Mouse (Mus musculus) C3H10T1/2 (cell line): ENCODE results near the gene Gm7030. TPM values are rescaled to one million over a fixed set of nuclear protein-coding genes. Genes with fewer than 3 reads are reported as not detected.

ENCODE experiments used
- polyA plus RNA-seq, 2 experiments: library from polyadenylated mRNA; unstranded; fragments of >200 nt; fragmentation: generic; extraction: Trizol; gene quantifications; one replicate each; pipeline ENCODE4 v1.2.1; 2012; ENCODE audit warnings: missing spikeins in 2 of 2

Gm7030 gene
- polyA plus RNA-seq = not detected

DNA sequence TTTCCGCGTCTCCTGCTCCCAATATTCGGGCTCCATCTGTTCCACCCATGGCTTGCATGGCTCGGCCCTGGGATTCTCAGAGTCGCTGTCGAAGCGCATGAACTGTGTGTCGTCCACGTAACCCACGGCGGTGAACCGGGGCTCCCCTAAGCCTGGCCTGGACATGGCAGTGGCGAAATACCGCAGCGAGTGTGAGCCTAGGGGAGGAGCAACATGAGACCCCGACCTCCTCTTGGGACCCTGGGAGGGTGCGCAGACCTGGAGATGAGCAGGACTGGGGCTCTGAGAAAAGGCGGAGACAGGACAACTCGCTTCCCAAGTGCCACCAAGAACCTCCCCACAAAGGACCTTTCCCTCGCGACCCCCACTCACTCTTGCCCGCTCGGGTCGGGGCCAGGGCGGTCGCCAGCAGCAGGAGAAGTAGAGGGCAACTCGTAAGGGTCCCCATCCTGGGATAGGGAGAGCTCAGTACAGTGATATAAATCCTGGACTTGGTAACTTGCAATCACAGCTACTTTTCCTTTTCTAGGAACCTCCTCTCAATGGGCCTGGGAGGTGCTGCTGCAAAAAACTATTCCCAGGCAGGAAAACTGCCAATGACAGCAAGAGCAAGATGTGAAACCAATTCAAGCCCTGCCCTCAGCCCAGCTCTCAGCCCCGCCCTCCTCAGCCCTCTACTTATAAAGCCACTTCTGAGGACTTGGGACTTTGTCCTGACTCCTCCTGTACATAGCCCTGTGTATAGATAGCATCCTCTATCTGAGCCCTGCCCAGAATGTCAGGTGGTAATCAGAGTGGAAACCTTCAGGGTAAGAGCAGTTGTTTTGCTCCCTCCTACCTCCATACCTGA lies at the start of gene Gm7030:
Gene Gm7030, minus strand, starts transcription at position 458 of the 850 bp plus-strand sequence.

GRCm38 (mm10) chr17:36168039-36168652 lies 38.9 kb upstream of the Gm7030 start, which contains the start of gene Gm8909:
Gene Gm8909, minus strand, starts transcription at chr17:36168537.

DNA sequence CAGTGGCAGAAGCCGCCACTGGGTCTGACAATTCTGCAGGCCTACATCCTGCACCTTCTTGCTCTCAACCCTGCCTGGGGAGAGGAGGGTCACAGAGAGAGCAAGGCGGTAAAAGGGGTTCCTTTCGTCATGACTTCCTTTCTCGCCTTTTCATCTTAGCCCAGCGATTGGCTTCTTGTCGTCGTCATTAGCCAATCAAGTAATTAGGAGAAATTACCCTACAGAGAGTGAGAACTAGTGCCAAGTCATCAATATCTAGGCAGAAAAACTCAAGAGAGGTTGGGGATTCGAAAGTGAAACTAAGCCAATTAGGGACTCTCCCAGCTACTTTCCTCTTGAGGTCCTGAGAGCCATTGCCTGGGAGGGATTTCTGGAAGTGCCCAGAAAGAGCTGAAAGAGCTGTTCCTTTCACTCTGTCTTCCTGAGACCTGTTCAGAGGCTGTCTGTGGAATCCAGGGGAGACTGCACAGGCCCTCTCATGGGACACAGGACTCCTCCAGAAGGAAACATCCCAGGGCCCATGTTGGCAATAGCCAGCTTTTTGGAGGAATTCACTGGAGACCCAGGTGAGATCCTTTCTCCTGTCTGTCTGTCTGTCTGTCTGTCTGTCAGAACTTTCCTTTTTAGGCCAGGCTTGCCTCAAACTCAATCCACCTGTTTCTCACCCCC lies 7.7 kb downstream of the Gm7030 start, which contains the start of gene Gm19684:
Gene Gm19684, plus strand, starts transcription at position 327 of the 669 bp plus-strand sequence.

Other genes starting within 250 kb of the Gm7030 start
- gene Dhx16, start 249.6 kb downstream of the Gm7030 start, polyA plus RNA-seq = 10 to 100 TPM; 47.9 to 54.5 TPM
- 10 to 100 TPM; 23.3 to 41.8 TPM for gene 2310061I04Rik, start 232.0 kb downstream of the Gm7030 start, polyA plus RNA-seq
- 10 to 100 TPM in 1 of 2 experiments, 1 to 10 TPM in 1; 8.0 to 45.3 TPM for gene Atat1, start 219.3 kb downstream of the Gm7030 start, polyA plus RNA-seq
- 100 to 1,000 TPM in 1 of 2 experiments, 10 to 100 TPM in 1; 55.9 to 163 TPM for gene Mrps18b, start 213.0 kb downstream of the Gm7030 start, polyA plus RNA-seq
- gene Ppp1r10, start 213.0 kb downstream of the Gm7030 start, polyA plus RNA-seq = 10 to 100 TPM; 10.4 to 31.4 TPM
- gene Abcf1, start 159.7 kb downstream of the Gm7030 start, polyA plus RNA-seq = 10 to 100 TPM; 65.7 to 99.3 TPM
- 100 to 1,000 TPM in 1 of 2 experiments, 10 to 100 TPM in 1; 64.4 to 105 TPM for gene Gnl1, start 149.6 kb downstream of the Gm7030 start, polyA plus RNA-seq
- gene Prr3, start 149.2 kb downstream of the Gm7030 start, polyA plus RNA-seq = 10 to 100 TPM in 1 of 2 experiments, 1 to 10 TPM in 1; 8.0 to 24.8 TPM
- gene H2-T24, start 108.9 kb downstream of the Gm7030 start, polyA plus RNA-seq = 1 to 10 TPM in 1 of 2 experiments, under 1 TPM in 1; 0.04 to 1.6 TPM
- gene H2-T23, start 96.6 kb downstream of the Gm7030 start, polyA plus RNA-seq = 10 to 100 TPM in 1 of 2 experiments, 1 to 10 TPM in 1; 7.0 to 77.3 TPM
- 100 to 1,000 TPM in 1 of 2 experiments, 10 to 100 TPM in 1; 42.8 to 114 TPM for gene H2-T22, start 86.7 kb downstream of the Gm7030 start, polyA plus RNA-seq
- gene Gm6034, start 86.5 kb downstream of the Gm7030 start, polyA plus RNA-seq = under 1 TPM in 1 of 2 experiments, not detected in 1; 0.09 TPM
- gene Gm11127, start 71.1 kb downstream of the Gm7030 start, polyA plus RNA-seq = under 1 TPM; 0.08 to 0.39 TPM
- gene Gm19684, start 7.7 kb downstream of the Gm7030 start, polyA plus RNA-seq = not detected
- gene Gm8909, start 39.1 kb upstream of the Gm7030 start, polyA plus RNA-seq = not detected
- gene H2-T3, start 60.9 kb upstream of the Gm7030 start, polyA plus RNA-seq = not detected
- gene Rpp21, start 128.6 kb upstream of the Gm7030 start, polyA plus RNA-seq = 10 to 100 TPM; 72.2 to 97.7 TPM
- 1 to 10 TPM; 1.2 to 8.7 TPM for gene Trim39, start 142.8 kb upstream of the Gm7030 start, polyA plus RNA-seq
- not detected for gene H2-M10.2, start 157.1 kb upstream of the Gm7030 start, polyA plus RNA-seq
- not detected for gene H2-M10.1, start 196.7 kb upstream of the Gm7030 start, polyA plus RNA-seq
- gene H2-M10.3, start 239.0 kb upstream of the Gm7030 start, polyA plus RNA-seq = not detected